Mouse (Mus musculus) embryo, embryonic 9.5 days (tissue): Measurements from ENCODE around the gene Rab26.

ENCODE experiments used
- DNase-seq: peaks from one replicate; pipeline ENCODE4 v3.0.0-alpha.2; 2017; ENCODE audit errors: extremely low spot score

The Rab26 gene

DNA sequence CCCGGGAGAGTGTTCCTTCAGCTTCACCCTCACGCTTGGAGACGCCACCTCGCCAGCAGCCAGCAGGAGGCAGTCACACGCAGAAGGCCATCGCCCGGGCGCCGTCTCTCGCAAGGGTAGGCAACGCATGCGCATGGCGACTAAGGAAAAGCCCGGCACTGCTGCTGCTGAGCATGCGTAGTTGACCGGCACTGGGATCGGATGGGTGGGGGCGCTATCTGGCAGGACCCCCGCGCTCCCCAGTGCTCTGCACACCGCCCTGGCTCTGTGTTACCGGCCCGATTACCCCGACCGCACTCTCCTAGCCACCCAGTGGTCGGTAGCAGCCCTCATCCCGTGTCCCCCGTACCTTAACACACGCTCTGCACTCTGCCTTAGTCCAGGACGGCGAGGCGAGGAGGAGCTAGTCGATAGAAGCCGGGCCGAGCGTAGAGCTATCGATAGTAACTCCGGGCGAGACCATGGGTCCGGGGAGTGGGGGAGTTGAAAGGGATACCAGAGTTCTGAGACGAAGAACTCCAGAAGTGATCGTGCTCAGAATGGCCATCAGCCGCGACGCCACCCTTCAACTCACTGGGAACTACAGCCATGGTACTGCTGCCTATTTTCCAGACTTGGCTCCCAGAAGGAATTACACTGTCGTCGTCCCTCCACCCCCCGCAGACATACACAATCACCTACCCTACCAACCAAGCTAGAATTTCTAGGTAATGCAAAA lies 55.2 kb downstream of the Rab26 start, which contains the start of gene Mlst8:
Gene Mlst8, minus strand, starts transcription at position 416 of the 718 bp plus-strand sequence.
- DNase-seq: peak; percentile 98

DNA sequence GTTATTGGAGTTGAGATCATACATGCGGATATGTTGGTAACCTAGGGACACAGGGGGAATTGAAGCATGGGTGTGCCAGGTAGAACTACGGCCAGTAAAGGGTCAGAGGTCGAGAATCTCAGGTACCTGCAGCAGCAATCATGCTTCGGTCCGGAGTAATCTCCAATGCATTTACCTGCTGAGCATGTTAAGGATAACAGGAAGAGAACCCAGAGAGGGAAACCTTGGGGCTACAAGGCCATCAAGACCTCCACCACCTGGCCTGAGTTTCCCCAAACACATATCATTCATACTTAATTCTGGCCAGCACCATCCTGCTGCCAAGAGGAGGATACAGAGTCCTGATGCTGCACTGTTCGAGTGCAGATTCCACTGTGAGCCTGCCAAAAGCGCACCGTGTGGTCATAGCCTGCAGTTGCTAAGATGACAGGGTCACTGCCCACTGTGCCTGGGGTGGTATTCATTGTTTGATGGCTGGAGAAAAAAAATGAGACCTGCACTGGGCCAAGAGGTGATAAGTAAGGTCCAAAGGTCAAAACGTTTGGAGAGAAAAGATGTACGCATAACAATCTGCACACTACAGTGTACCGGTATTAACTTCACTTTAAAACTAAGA lies 55.9 kb downstream of the Rab26 start:
- no peak for DNase-seq
